Mouse (Mus musculus) common myeloid progenitor, adult 5-6 weeks (primary cell): ENCODE measurements around the gene Bank1. TPM values are rescaled to one million over a fixed set of nuclear protein-coding genes. Genes with fewer than 3 reads are reported as not detected.
"Not testable (repeated sequence)": the region's sequence is repeated elsewhere in the genome, so short reads cannot be mapped to it uniquely, and the experiment has no call there.

ENCODE experiments used
- ATAC-seq: replicated peaks from 2 replicates; pipeline ENCODE4 v1.8.0; 2016; ENCODE audit warnings: low read depth, mild to moderate bottlenecking, moderate TSS enrichment, inconsistent platforms; ENCODE audit not compliant: poor library complexity, severe bottlenecking
- total RNA-seq: library from RNA; stranded (forward); fragments of 200-1000, 187-1606 nt; gene quantifications from 2 replicates; pipeline ENCODE4 v1.2.3, GENCODE M21; 2017

Gene Bank1
- total RNA-seq: 0.05 and 0.29 TPM in 2 replicates

- ATAC-seq: peak; percentile 99
These were observed at the start of gene Bank1 for GRCm38 (mm10) chr3:136325783-136326182. Gene Bank1, minus strand, starts transcription at chr3:136326066.

GRCm38 (mm10) chr3:136369916-136370315 is 44.0 kb upstream of the Bank1 start:
- no peak for ATAC-seq

- ATAC-seq: no peak
These were observed 43.6 kb upstream of the Bank1 start for GRCm38 (mm10) chr3:136369466-136369865.

- 0 out of 2 replicates have a peak, but pooled peaks have one; percentile 39 for ATAC-seq
These were observed 42.7 kb upstream of the Bank1 start for GRCm38 (mm10) chr3:136368505-136368999.

GRCm38 (mm10) chr3:136349690-136350089 is 23.8 kb upstream of the Bank1 start:
- no peak for ATAC-seq

GRCm38 (mm10) chr3:136348611-136349010 is 22.7 kb upstream of the Bank1 start:
- no peak for ATAC-seq

- ATAC-seq: peak; percentile 82
These were observed 21.4 kb upstream of the Bank1 start for GRCm38 (mm10) chr3:136347277-136347676.

GRCm38 (mm10) chr3:136341911-136342310 is 16.0 kb upstream of the Bank1 start:
- ATAC-seq: no peak

- no peak for ATAC-seq
These were observed 14.0 kb upstream of the Bank1 start for GRCm38 (mm10) chr3:136339896-136340295.

GRCm38 (mm10) chr3:136331135-136331534 is 5.3 kb upstream of the Bank1 start:
- ATAC-seq: peak; percentile 98

GRCm38 (mm10) chr3:136330043-136330442 is 4.2 kb upstream of the Bank1 start:
- ATAC-seq: no peak

- ATAC-seq: no peak
These were observed 3.3 kb upstream of the Bank1 start for GRCm38 (mm10) chr3:136329133-136329532.

GRCm38 (mm10) chr3:136324716-136325115 is 1.1 kb downstream of the Bank1 start:
- ATAC-seq: not testable (repeated sequence)

GRCm38 (mm10) chr3:136321936-136322335 is 3.9 kb downstream of the Bank1 start:
- no peak for ATAC-seq

GRCm38 (mm10) chr3:136308487-136308886 is 17.4 kb downstream of the Bank1 start:
- no peak for ATAC-seq

- ATAC-seq: no peak
These were observed 19.2 kb downstream of the Bank1 start for GRCm38 (mm10) chr3:136306564-136307158.

- ATAC-seq: no peak
These were observed 23.3 kb downstream of the Bank1 start for GRCm38 (mm10) chr3:136302541-136302940.

- ATAC-seq: not testable (repeated sequence)
These were observed 25.1 kb downstream of the Bank1 start for GRCm38 (mm10) chr3:136300810-136301209.

- ATAC-seq: no peak
These were observed 28.5 kb downstream of the Bank1 start for GRCm38 (mm10) chr3:136297355-136297754.

GRCm38 (mm10) chr3:136295250-136295649 is 30.6 kb downstream of the Bank1 start:
- ATAC-seq: no peak

- no peak for ATAC-seq
These were observed 38.0 kb downstream of the Bank1 start for GRCm38 (mm10) chr3:136287883-136288282.

GRCm38 (mm10) chr3:136264969-136265595 is 60.8 kb downstream of the Bank1 start:
- no peak for ATAC-seq
